In the genomic region with DNA sequence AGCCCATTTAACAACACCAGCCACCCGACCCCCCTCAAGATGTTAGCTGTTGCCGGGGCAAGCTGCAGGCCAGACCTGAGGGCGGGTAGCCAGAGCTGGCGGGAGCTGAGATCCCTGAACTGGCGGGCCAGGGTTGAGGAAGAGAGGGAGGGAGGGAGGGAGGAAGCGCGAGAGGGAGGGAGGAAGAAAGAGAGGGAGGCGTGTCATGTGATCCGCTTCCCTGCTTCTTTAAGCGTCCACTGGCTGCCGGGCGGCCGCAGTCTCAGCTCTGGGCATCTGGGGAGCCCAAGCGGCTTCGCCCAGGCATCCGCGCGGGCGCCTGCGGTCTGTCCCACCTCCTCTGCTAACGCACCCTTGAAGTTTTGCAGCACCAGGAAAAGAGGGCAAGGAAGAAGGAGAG, we compare ENCODE assay signal across 8 mouse cellular contexts. TPM values are rescaled to one million over a fixed set of nuclear protein-coding genes. Genes with fewer than 3 reads are reported as not detected.
DNase-seq lines count a peak whose midpoint lies in the region; ATAC-seq and TF ChIP-seq lines count a peak whose summit lies in the region.

A gene (plus strand): TSS at position 192 of the 400 bp plus-strand sequence.

- peak within 1 kb of the TSS; percentile 54 for H3K9ac ChIP-seq in hindbrain, embryonic 15.5 days

- intact Hi-C loops in gastrocnemius, adult 2 months (cut with DNase I): no loop called here

- DNase-seq in ZHBTc4 (ENCODE audit: low read depth, low spot score): peak; percentile 61
- peak; percentile 82 for DNase-seq in gastrocnemius, adult 2 months
- peak; percentile 26 for DNase-seq in left cerebral cortex, adult 11 months (ENCODE audit: low spot score)
- DNase-seq in lung, postnatal 36 days: peak; percentile 83
- DNase-seq in retina, postnatal 1 day: peak; percentile 68
- peak; percentile 25 for DNase-seq in urinary bladder, postnatal 10 days (ENCODE audit: low spot score)

- H3K36me3 ChIP-seq in hindbrain, embryonic 15.5 days: no peaks in the 10 kb centered on the region

- no peaks in the 10 kb centered on the region for H3K9me3 ChIP-seq in hindbrain, embryonic 15.5 days

- TF ChIP-seq CTCF in gastrocnemius, adult 2 months (IDR thresholded peaks at IDR 0.05): no peak

- no peaks in the 10 kb centered on the region for H3K27me3 ChIP-seq in hindbrain, embryonic 15.5 days

- WGBS in hindbrain, embryonic 15.5 days: under 1% methylated on average over 19 of the region's 21 CpGs

- peak within 1 kb of the TSS; percentile 87 for H3K27ac ChIP-seq in gastrocnemius, adult 2 months
- H3K27ac ChIP-seq in hindbrain, embryonic 15.5 days (replicated peaks): peak within 1 kb of the TSS; percentile 73

- peak within 1 kb of the TSS; percentile 87 for H3K4me3 ChIP-seq in gastrocnemius, adult 2 months
- H3K4me3 ChIP-seq in hindbrain, embryonic 15.5 days: peak within 1 kb of the TSS; percentile 58

- peaks cover 14% of the 10 kb centered on the region for H3K4me1 ChIP-seq in hindbrain, embryonic 15.5 days (replicated peaks)

- peak; percentile 67 for ATAC-seq in common myeloid progenitor, adult 5-6 weeks (replicated peaks; ENCODE audit: low read depth, poor library complexity, severe bottlenecking)
- ATAC-seq in hindbrain, embryonic 15.5 days (ENCODE audit: low FRiP score, low read depth): peak; percentile 93

- H3K4me2 ChIP-seq in hindbrain, embryonic 15.5 days: peak within 1 kb of the TSS; percentile 97

RNA-seq across cellular contexts. Expression of the gene that starts here (rescaled TPM):
- 29.3 and 44.0 TPM in 2 replicates for total RNA-seq in common myeloid progenitor, adult 5-6 weeks (2017)
- 10 to 100 TPM; 21.0 to 24.3 TPM for total RNA-seq in gastrocnemius, adult 2 months (2021)
- polyA plus RNA-seq in hindbrain, embryonic 15.5 days (2015; fragmentation: Nextera tagmentation; extraction: Ambion mirVana): 72.2 and 80.9 TPM in 2 replicates

Comparison
In these comparisons a context has a peak if more than half of its experiments do, and no peak if none do; other contexts are left out.
1. Peak in every context shown above with its lines: DNase-seq, ATAC-seq, H3K4me3 ChIP-seq and H3K27ac ChIP-seq.
2. DNase-seq: peak in every context shown above with its lines; median percentile 83 in lung, postnatal 36 days; 82 in gastrocnemius, adult 2 months; 68 in retina, postnatal 1 day; 61 in ZHBTc4; 26 in left cerebral cortex, adult 11 months; 25 in urinary bladder, postnatal 10 days.